ENCODE assay signal across 20 mouse cellular contexts in genomic region chr17:66665791-66666190, GRCm38 (mm10).
"Had no signal": no experiment of that assay in that cellular context is flagged by ENCODE, and none has a peak within 500 bp of the region (broad histone marks: within the 10 kb centered on the region; RNA-seq: fewer than 3 reads in every experiment).

No protein-coding gene starts in this region.

- H3K4me1 ChIP-seq: heart, embryonic 10.5 days; heart, embryonic 12.5 days; hindbrain, embryonic 13.5 days; hindbrain, embryonic 15.5 days; limb, embryonic 13.5 days; limb, embryonic 15.5 days; liver, embryonic 12.5 days had no signal

- ATAC-seq: forebrain, embryonic 16.5 days; hindbrain, postnatal 0 days; liver, embryonic 12.5 days had no signal

- H3K4me2 ChIP-seq: heart, embryonic 12.5 days; hindbrain, embryonic 13.5 days; hindbrain, embryonic 15.5 days; limb, embryonic 13.5 days; limb, embryonic 15.5 days; liver, embryonic 12.5 days had no signal

- H3K4me3 ChIP-seq: heart, embryonic 10.5 days; heart, embryonic 12.5 days; hindbrain, embryonic 13.5 days; hindbrain, embryonic 15.5 days; layer of hippocampus, adult 2 months; left cerebral cortex, adult 2 months; limb, embryonic 13.5 days; limb, embryonic 15.5 days; liver, embryonic 12.5 days had no signal

- DNase-seq: gastrocnemius, postnatal 14 days; gastrocnemius, postnatal 36 days; heart, adult 18-20 months; heart, postnatal 10 days; kidney, adult 18-20 months; kidney, adult 8-10 months; kidney, postnatal 10 days; kidney, postnatal 25 days; kidney, postnatal 4 days had no signal

- H3K36me3 ChIP-seq: heart, embryonic 10.5 days; hindbrain, embryonic 13.5 days; hindbrain, embryonic 15.5 days; limb, embryonic 13.5 days; limb, embryonic 15.5 days; liver, embryonic 12.5 days had no signal

- H3K27ac ChIP-seq: heart, embryonic 10.5 days; hindbrain, embryonic 13.5 days; hindbrain, embryonic 15.5 days; hindbrain, postnatal 0 days; layer of hippocampus, adult 2 months; left cerebral cortex, adult 2 months; limb, embryonic 13.5 days; limb, embryonic 15.5 days; liver, embryonic 12.5 days had no signal

- H3K27me3 ChIP-seq: heart, embryonic 12.5 days; hindbrain, embryonic 13.5 days; hindbrain, embryonic 15.5 days; limb, embryonic 13.5 days; limb, embryonic 15.5 days; liver, embryonic 12.5 days had no signal

- H3K9ac ChIP-seq: heart, embryonic 12.5 days; hindbrain, embryonic 13.5 days; hindbrain, embryonic 15.5 days; limb, embryonic 13.5 days; limb, embryonic 15.5 days; liver, embryonic 12.5 days had no signal

- H3K9me3 ChIP-seq: heart, embryonic 10.5 days; heart, embryonic 12.5 days; hindbrain, embryonic 13.5 days; hindbrain, embryonic 15.5 days; limb, embryonic 13.5 days; limb, embryonic 15.5 days; liver, embryonic 12.5 days had no signal
